Comparison of ENCODE assay signal across 8 mouse cellular contexts in genomic region chr17:47523211-47523682, GRCm38 (mm10). TPM values are rescaled to one million over a fixed set of nuclear protein-coding genes. Genes with fewer than 3 reads are reported as not detected.
A peak's percentile ranks its signal among the peaks of the same experiment; 100 is the strongest.
DNase-seq lines count a peak whose midpoint lies in the region; ATAC-seq and TF ChIP-seq lines count a peak whose summit lies in the region.

No protein-coding gene starts in this region.

- H3K36me3 ChIP-seq in kidney, embryonic 16.5 days (ENCODE audit: insufficient read depth, low read length) = no peaks in the 10 kb centered on the region
- no peaks in the 10 kb centered on the region for H3K36me3 ChIP-seq in heart, embryonic 15.5 days
- no peaks in the 10 kb centered on the region for H3K36me3 ChIP-seq in liver, embryonic 16.5 days (ENCODE audit: control insufficient read depth, insufficient read depth)

- no peak for TF ChIP-seq CTCF in bone marrow macrophage, adult 2 months (IDR thresholded peaks at IDR 0.05; ENCODE audit: low read depth, low read length)

- H3K9ac ChIP-seq in kidney, embryonic 16.5 days (replicated peaks; ENCODE audit: low read length) = peak overlapping the region; percentile 6; the same call in 1 of the 2 replicates
- peak overlapping the region; percentile 15; the same call in 1 of the 2 replicates for H3K9ac ChIP-seq in heart, embryonic 15.5 days
- peak overlapping the region; percentile 83 for H3K9ac ChIP-seq in liver, embryonic 16.5 days (ENCODE audit: low read depth, low read length)

- TF ChIP-seq POLR2A in bone marrow macrophage, adult 2 months (IDR thresholded peaks at IDR 0.05; ENCODE audit: borderline replicate concordance, low read depth, low read length) = no peak

- 55% methylated on average over 18 of the region's 18 CpGs for WGBS in kidney, embryonic 16.5 days
- 19% methylated on average over 18 of the region's 18 CpGs for WGBS in heart, embryonic 15.5 days
- WGBS in liver, embryonic 16.5 days (ENCODE audit: insufficient replicate concordance) = 21% methylated on average over 18 of the region's 18 CpGs

- H3K4me2 ChIP-seq in kidney, embryonic 16.5 days (replicated peaks; ENCODE audit: low read depth, low read length) = no peak overlapping the region
- H3K4me2 ChIP-seq in heart, embryonic 15.5 days = peak overlapping the region; percentile 2; the same call in 1 of the 2 replicates
- H3K4me2 ChIP-seq in liver, embryonic 16.5 days (ENCODE audit: low read depth, low read length) = peak overlapping the region; percentile 57

- H3K4me1 ChIP-seq in kidney, embryonic 16.5 days (ENCODE audit: insufficient read depth, low read length) = peaks cover 43% of the 10 kb centered on the region
- H3K4me1 ChIP-seq in bone marrow macrophage, adult 2 months (ENCODE audit: control insufficient read depth, insufficient read depth, low read length) = peaks cover 43% of the 10 kb centered on the region
- peaks cover 77% of the 10 kb centered on the region for H3K4me1 ChIP-seq in heart, embryonic 15.5 days (replicated peaks)
- H3K4me1 ChIP-seq in liver, embryonic 16.5 days (ENCODE audit: control insufficient read depth, low read depth, low read length) = peaks cover 75% of the 10 kb centered on the region

- DNase-seq in kidney, adult 11 months = no peak
- peak; percentile 67 for DNase-seq in thymus, postnatal 25 days
- no peak for DNase-seq in layer of hippocampus, adult 9-11 months
- DNase-seq in cerebellum, adult 11 months = no peak

- peak overlapping the region; percentile 88 for H3K27ac ChIP-seq in kidney, embryonic 16.5 days (ENCODE audit: low read length)
- H3K27ac ChIP-seq in bone marrow macrophage, adult 2 months (ENCODE audit: insufficient read depth, low read depth, low read length) = peak overlapping the region; percentile 94
- peak overlapping the region; percentile 99 for H3K27ac ChIP-seq in heart, embryonic 15.5 days
- H3K27ac ChIP-seq in liver, embryonic 16.5 days (ENCODE audit: low read length) = peak overlapping the region; percentile 97

- ATAC-seq in kidney, embryonic 16.5 days (ENCODE audit: low FRiP score, low TSS enrichment) = no peak
- no peak for ATAC-seq in heart, embryonic 15.5 days (replicated peaks; ENCODE audit: insufficient number of reproducible peaks, insufficient read depth, low FRiP score, low read depth)
- ATAC-seq in liver, embryonic 16.5 days (ENCODE audit: low read depth) = peak; percentile 64

- no peaks in the 10 kb centered on the region; the same call in 1 of the 2 replicates for H3K9me3 ChIP-seq in kidney, embryonic 16.5 days (ENCODE audit: low read length)
- no peaks in the 10 kb centered on the region for H3K9me3 ChIP-seq in heart, embryonic 15.5 days (replicated peaks)
- no peaks in the 10 kb centered on the region for H3K9me3 ChIP-seq in liver, embryonic 16.5 days (replicated peaks; ENCODE audit: control insufficient read depth, low read length)

- no peaks in the 10 kb centered on the region for H3K27me3 ChIP-seq in kidney, embryonic 16.5 days (ENCODE audit: insufficient read depth, low read length)
- H3K27me3 ChIP-seq in heart, embryonic 15.5 days = no peaks in the 10 kb centered on the region
- H3K27me3 ChIP-seq in liver, embryonic 16.5 days (ENCODE audit: control insufficient read depth, insufficient read depth, low read depth, low read length) = no peaks in the 10 kb centered on the region

- H3K4me3 ChIP-seq in kidney, embryonic 16.5 days (ENCODE audit: low read length) = no peak overlapping the region
- H3K4me3 ChIP-seq in bone marrow macrophage, adult 2 months (ENCODE audit: insufficient read depth, low read length) = peak overlapping the region; percentile 43
- no peak overlapping the region for H3K4me3 ChIP-seq in heart, embryonic 15.5 days
- H3K4me3 ChIP-seq in liver, embryonic 16.5 days (ENCODE audit: low read depth, low read length) = peak overlapping the region; percentile 14; the same call in 1 of the 2 replicates

RNA-seq across cellular contexts. Expression of gene Ccnd3, which starts 18.4 kb away (rescaled TPM):
- 295 and 301 TPM in 2 replicates for polyA plus RNA-seq in kidney, embryonic 16.5 days (2015; fragmentation: Nextera tagmentation; extraction: Ambion mirVana)
- 89.1 and 95.0 TPM in 2 replicates for polyA plus RNA-seq in bone marrow macrophage, adult 2 months (2012; ENCODE audit: insufficient read depth, insufficient read length, missing spikeins)
- polyA plus RNA-seq in heart, embryonic 15.5 days (2015; fragmentation: Nextera tagmentation; extraction: Ambion mirVana) = 369 and 456 TPM in 2 replicates
- polyA plus RNA-seq in liver, embryonic 16.5 days (2015; fragmentation: Nextera tagmentation; extraction: Ambion mirVana) = 300 and 331 TPM in 2 replicates

RNA-seq across cellular contexts. Expression of gene Taf8, which starts 21.2 kb away (rescaled TPM):
- polyA plus RNA-seq in kidney, embryonic 16.5 days (2015; fragmentation: Nextera tagmentation; extraction: Ambion mirVana) = 35.1 and 35.8 TPM in 2 replicates
- polyA plus RNA-seq in bone marrow macrophage, adult 2 months (2012; ENCODE audit: insufficient read depth, insufficient read length, missing spikeins) = 23.7 and 30.1 TPM in 2 replicates
- polyA plus RNA-seq in heart, embryonic 15.5 days (2015; fragmentation: Nextera tagmentation; extraction: Ambion mirVana) = 17.0 and 20.5 TPM in 2 replicates
- 14.2 and 14.3 TPM in 2 replicates for polyA plus RNA-seq in liver, embryonic 16.5 days (2015; fragmentation: Nextera tagmentation; extraction: Ambion mirVana)

Comparison
In these comparisons a context has a peak if more than half of its experiments do, and no peak if none do; other contexts are left out.
1. H3K4me3 ChIP-seq: peak in bone marrow macrophage, adult 2 months (single experiment) and liver, embryonic 16.5 days (single experiment); none in kidney, embryonic 16.5 days (single experiment) and heart, embryonic 15.5 days (single experiment).
2. H3K9ac ChIP-seq: peak in every context shown above with its lines; median percentile 83 in liver, embryonic 16.5 days; 15 in heart, embryonic 15.5 days; 6 in kidney, embryonic 16.5 days.
3. Peak in every context shown above with its lines, with median percentiles within 50 percentile points of each other: H3K27ac ChIP-seq.